ENCODE assay signal across 13 mouse cellular contexts in genomic region chr19:56231430-56231829, GRCm38 (mm10). TPM values are rescaled to one million over a fixed set of nuclear protein-coding genes. Genes with fewer than 3 reads are reported as not detected.
DNase-seq lines count a peak whose midpoint lies in the region; ATAC-seq and TF ChIP-seq lines count a peak whose summit lies in the region.
"Had no signal": no experiment of that assay in that cellular context is flagged by ENCODE, and none has a peak within 500 bp of the region (broad histone marks: within the 10 kb centered on the region; RNA-seq: fewer than 3 reads in every experiment).

No protein-coding gene starts in this region.

- H3K4me1 ChIP-seq in heart, embryonic 13.5 days = peaks cover 13% of the 10 kb centered on the region
- peaks cover 30% of the 10 kb centered on the region for H3K4me1 ChIP-seq in midbrain, embryonic 13.5 days (replicated peaks)
- H3K4me1 ChIP-seq in midbrain, postnatal 0 days (ENCODE audit: insufficient read depth, low read length) = peaks cover 6% of the 10 kb centered on the region; the same call in 1 of the 2 replicates
- peaks cover 33% of the 10 kb centered on the region for H3K4me1 ChIP-seq in embryonic facial prominence, embryonic 15.5 days
- peaks cover 29% of the 10 kb centered on the region for H3K4me1 ChIP-seq in limb, embryonic 10.5 days

- peaks cover 6% of the 10 kb centered on the region for H3K9me3 ChIP-seq in heart, embryonic 13.5 days
- no peaks in the 10 kb centered on the region for H3K9me3 ChIP-seq in midbrain, embryonic 13.5 days
- H3K9me3 ChIP-seq in midbrain, postnatal 0 days (ENCODE audit: low read length) = no peaks in the 10 kb centered on the region
- no peaks in the 10 kb centered on the region for H3K9me3 ChIP-seq in embryonic facial prominence, embryonic 15.5 days (replicated peaks)
- H3K9me3 ChIP-seq in limb, embryonic 10.5 days (replicated peaks) = 0 out of 2 replicates have a peak, but pooled peaks cover 5% of the 10 kb centered on the region

- 69% methylated on average over 8 of the region's 8 CpGs for WGBS in heart, embryonic 13.5 days
- WGBS in midbrain, embryonic 13.5 days = 62% methylated on average over 8 of the region's 8 CpGs
- 59% methylated on average over 8 of the region's 8 CpGs for WGBS in midbrain, postnatal 0 days
- 77% methylated on average over 8 of the region's 8 CpGs for WGBS in embryonic facial prominence, embryonic 15.5 days
- 83% methylated on average over 8 of the region's 8 CpGs for WGBS in limb, embryonic 10.5 days

- H3K27me3 ChIP-seq in heart, embryonic 13.5 days (replicated peaks) = no peaks in the 10 kb centered on the region; the same call in 1 of the 2 replicates
- no peaks in the 10 kb centered on the region for H3K27me3 ChIP-seq in midbrain, embryonic 13.5 days
- H3K27me3 ChIP-seq in midbrain, postnatal 0 days (ENCODE audit: insufficient read depth, low read length) = no peaks in the 10 kb centered on the region
- H3K27me3 ChIP-seq in embryonic facial prominence, embryonic 15.5 days = no peaks in the 10 kb centered on the region
- 0 out of 2 replicates have a peak, but pooled peaks cover 3% of the 10 kb centered on the region for H3K27me3 ChIP-seq in limb, embryonic 10.5 days (ENCODE audit: low read depth, poor library complexity, severe bottlenecking)

- H3K27ac ChIP-seq in heart, embryonic 13.5 days (replicated peaks) = 0 out of 2 replicates have a peak overlapping the region, but pooled peaks have one; percentile 58
- peak overlapping the region; percentile 62; the same call in 1 of the 2 replicates for H3K27ac ChIP-seq in midbrain, embryonic 13.5 days
- no peak overlapping the region for H3K27ac ChIP-seq in midbrain, postnatal 0 days (ENCODE audit: low read depth, low read length)
- peak overlapping the region; percentile 87 for H3K27ac ChIP-seq in embryonic facial prominence, embryonic 15.5 days (replicated peaks)
- H3K27ac ChIP-seq in limb, embryonic 10.5 days = peak overlapping the region; percentile 26; the same call in 1 of the 2 replicates

- intact Hi-C loops in heart, postnatal 14 days (cut with DNase I) = no loop called here

- H3K36me3 ChIP-seq in heart, embryonic 13.5 days = no peaks in the 10 kb centered on the region
- no peaks in the 10 kb centered on the region for H3K36me3 ChIP-seq in midbrain, embryonic 13.5 days
- no peaks in the 10 kb centered on the region for H3K36me3 ChIP-seq in midbrain, postnatal 0 days (ENCODE audit: insufficient read depth, low read length)
- no peaks in the 10 kb centered on the region for H3K36me3 ChIP-seq in embryonic facial prominence, embryonic 15.5 days
- H3K36me3 ChIP-seq in limb, embryonic 10.5 days = no peaks in the 10 kb centered on the region

- DNase-seq in heart, postnatal 14 days = no peak
- no peak for DNase-seq in midbrain, postnatal 0 days (ENCODE audit: low spot score)
- no peak for DNase-seq in limb, embryonic 10.5 days (ENCODE audit: low spot score)
- no peak for DNase-seq in adrenal gland, adult 2 months
- DNase-seq: adrenal gland, postnatal 25 days; kidney, adult 8-10 months had no signal

- TF ChIP-seq CTCF in midbrain, postnatal 0 days (IDR thresholded peaks at IDR 0.05) = no peak

- ATAC-seq in heart, embryonic 13.5 days (ENCODE audit: extremely low read depth, insufficient number of reproducible peaks, low FRiP score, low TSS enrichment) = no peak
- no peak for ATAC-seq in midbrain, embryonic 13.5 days
- no peak for ATAC-seq in midbrain, postnatal 0 days (ENCODE audit: low FRiP score)
- no peak for ATAC-seq in embryonic facial prominence, embryonic 15.5 days (ENCODE audit: insufficient number of reproducible peaks, low FRiP score, low TSS enrichment, low read depth)
- ATAC-seq in cerebellum, adult (ENCODE audit: insufficient number of reproducible peaks, low FRiP score, low TSS enrichment) = no peak

- H3K4me3 ChIP-seq in heart, embryonic 13.5 days = no peak overlapping the region
- H3K4me3 ChIP-seq in midbrain, embryonic 13.5 days (replicated peaks) = no peak overlapping the region
- no peak overlapping the region for H3K4me3 ChIP-seq in midbrain, postnatal 0 days (ENCODE audit: low read depth, low read length)
- H3K4me3 ChIP-seq in embryonic facial prominence, embryonic 15.5 days (replicated peaks) = no peak overlapping the region
- no peak overlapping the region for H3K4me3 ChIP-seq in limb, embryonic 10.5 days

- H3K9ac ChIP-seq in heart, embryonic 13.5 days = no peak overlapping the region
- no peak overlapping the region for H3K9ac ChIP-seq in midbrain, embryonic 13.5 days (replicated peaks)
- H3K9ac ChIP-seq in midbrain, postnatal 0 days (replicated peaks; ENCODE audit: low read length, poor library complexity, severe bottlenecking) = no peak overlapping the region
- H3K9ac ChIP-seq in embryonic facial prominence, embryonic 15.5 days = no peak overlapping the region

- H3K4me2 ChIP-seq in heart, embryonic 13.5 days = no peak overlapping the region
- peak overlapping the region; percentile 23 for H3K4me2 ChIP-seq in midbrain, embryonic 13.5 days (replicated peaks)
- H3K4me2 ChIP-seq in midbrain, postnatal 0 days (ENCODE audit: low read depth, low read length, poor library complexity, severe bottlenecking) = no peak overlapping the region
- H3K4me2 ChIP-seq in embryonic facial prominence, embryonic 15.5 days (replicated peaks) = peak overlapping the region; percentile 10; the same call in 1 of the 2 replicates

RNA-seq across cellular contexts. Expression of gene Habp2, which starts 55.5 kb away (rescaled TPM):
- polyA plus RNA-seq in heart, embryonic 13.5 days (2015; fragmentation: Nextera tagmentation; extraction: Ambion mirVana) = 1.2 and 4.3 TPM in 2 replicates
- not detected for total RNA-seq in heart, postnatal 14 days (2021)
- 0.09 and 0.19 TPM in 2 replicates for polyA plus RNA-seq in midbrain, embryonic 13.5 days (2015; fragmentation: Nextera tagmentation; extraction: Ambion mirVana)
- total RNA-seq in midbrain, postnatal 0 days (2014; rRNA removed) = not detected in 2 replicates
- polyA plus RNA-seq in midbrain, postnatal 0 days (2015; fragmentation: Nextera tagmentation; extraction: Ambion mirVana) = 0.06 and 0.12 TPM in 2 replicates
- polyA plus RNA-seq in embryonic facial prominence, embryonic 15.5 days (2015; fragmentation: Nextera tagmentation; extraction: Ambion mirVana) = 0.24 and 0.26 TPM in 2 replicates
- 0.46 TPM in 1 of 2 replicates, not detected in the other for polyA plus RNA-seq in limb, embryonic 10.5 days (2016; fragmentation: Nextera tagmentation; extraction: Ambion mirVana)
- under 1 TPM; 0.24 to 0.43 TPM for total RNA-seq in adrenal gland, adult 2 months (2021)
- polyA plus RNA-seq in adrenal gland, adult 2 months (2012; rRNA removed) = 0.35 TPM in 1 of 2 replicates, not detected in the other
- total RNA-seq: adrenal gland, postnatal 25 days; granulocyte monocyte progenitor cell, adult 5-6 weeks; hematopoietic stem cell, adult 5-6 weeks; left cerebral cortex, postnatal 25 days had no signal

Comparison
In these comparisons a context has a peak if more than half of its experiments do, and no peak if none do; other contexts are left out.
1. H3K4me2 ChIP-seq: peak in midbrain, embryonic 13.5 days (single experiment) and embryonic facial prominence, embryonic 15.5 days (single experiment); none in heart, embryonic 13.5 days (single experiment) and midbrain, postnatal 0 days (single experiment).